Mouse (Mus musculus): ENCODE data around the gene Ssrp1. TPM values are rescaled to one million over a fixed set of nuclear protein-coding genes. Genes with fewer than 3 reads are reported as not detected.

Ssrp1 gene
- polyA plus RNA-seq, 1 experiment from 2014 or later: 311 TPM

- no peak for ATAC-seq (ENCODE audit: insufficient number of reproducible peaks, insufficient read depth, low FRiP score, low TSS enrichment)
These were observed 24.4 kb upstream of the Ssrp1 start for GRCm38 (mm10) chr2:85012679-85013078.

GRCm38 (mm10) chr2:85013826-85014587 is 23.0 kb upstream of the Ssrp1 start:
- no peaks in the 10 kb centered on the region for H3K9me3 ChIP-seq
- ATAC-seq (ENCODE audit: insufficient number of reproducible peaks, insufficient read depth, low FRiP score, low TSS enrichment): no peak
- H3K27me3 ChIP-seq: no peaks in the 10 kb centered on the region
- H3K4me1 ChIP-seq: 0 out of 2 replicates have a peak, but pooled peaks cover 3% of the 10 kb centered on the region
- H3K4me2 ChIP-seq (replicated peaks): no peak overlapping the region
- H3K27ac ChIP-seq: no peak overlapping the region
- H3K9ac ChIP-seq: no peak overlapping the region
- no peak overlapping the region for H3K4me3 ChIP-seq
- 81% methylated on average over 5 of the region's 5 CpGs for WGBS
- no peaks in the 10 kb centered on the region for H3K36me3 ChIP-seq

More at GRCm38 (mm10) chr2:85012679-85013078, 24.4 kb upstream of the Ssrp1 start:
- Histone ChIP-seq H3K36me3 (no peaks in the 10 kb centered on the region), H3K27me3 (no peaks in the 10 kb centered on the region), H3K4me3 (no peak overlapping the region), H3K4me1 (0 out of 2 replicates have a peak, but pooled peaks cover 3% of the 10 kb centered on the region), H3K9ac (no peak overlapping the region), H3K27ac (no peak overlapping the region), H3K4me2 (replicated peaks) (no peak overlapping the region), H3K9me3 (no peaks in the 10 kb centered on the region)
- WGBS: 89% methylated on average over 14 of the region's 14 CpGs

- Histone ChIP-seq H3K9me3 (no peaks in the 10 kb centered on the region), H3K36me3 (no peaks in the 10 kb centered on the region), H3K27me3 (no peaks in the 10 kb centered on the region), H3K4me1 (0 out of 2 replicates have a peak, but pooled peaks cover 3% of the 10 kb centered on the region), H3K4me2 (replicated peaks) (no peak overlapping the region), H3K4me3 (no peak overlapping the region), H3K9ac (no peak overlapping the region), H3K27ac (no peak overlapping the region)
- ATAC-seq (ENCODE audit: insufficient number of reproducible peaks, insufficient read depth, low FRiP score, low TSS enrichment): no peak
- WGBS: 57% methylated on average over 3 of the region's 3 CpGs
These were observed 22.4 kb upstream of the Ssrp1 start for GRCm38 (mm10) chr2:85014588-85014982.

- H3K27me3 ChIP-seq: no peaks in the 10 kb centered on the region
- H3K4me2 ChIP-seq (replicated peaks): no peak overlapping the region
- WGBS: 14% methylated on average over 4 of the region's 4 CpGs
- no peaks in the 10 kb centered on the region for H3K36me3 ChIP-seq
- ATAC-seq (ENCODE audit: insufficient number of reproducible peaks, insufficient read depth, low FRiP score, low TSS enrichment): no peak
- no peak overlapping the region for H3K9ac ChIP-seq
- H3K4me3 ChIP-seq: no peak overlapping the region
- H3K9me3 ChIP-seq: no peaks in the 10 kb centered on the region
- H3K4me1 ChIP-seq: no peaks in the 10 kb centered on the region
- no peak overlapping the region for H3K27ac ChIP-seq
These were observed 15.0 kb upstream of the Ssrp1 start for GRCm38 (mm10) chr2:85022043-85022442.

- WGBS: 81% methylated on average over 3 of the region's 3 CpGs
- H3K4me2 ChIP-seq (replicated peaks): no peak overlapping the region
These were observed 10.9 kb upstream of the Ssrp1 start for GRCm38 (mm10) chr2:85026178-85026577.

GRCm38 (mm10) chr2:85027281-85027680 is 9.8 kb upstream of the Ssrp1 start:
- Histone ChIP-seq H3K4me1 (no peaks in the 10 kb centered on the region), H3K27me3 (no peaks in the 10 kb centered on the region), H3K27ac (no peak overlapping the region), H3K4me2 (replicated peaks) (no peak overlapping the region), H3K36me3 (no peaks in the 10 kb centered on the region), H3K4me3 (no peak overlapping the region), H3K9me3 (no peaks in the 10 kb centered on the region), H3K9ac (no peak overlapping the region)
- ATAC-seq (ENCODE audit: insufficient number of reproducible peaks, insufficient read depth, low FRiP score, low TSS enrichment): no peak
- 75% methylated on average over 5 of the region's 5 CpGs for WGBS

More at GRCm38 (mm10) chr2:85026178-85026577, 10.9 kb upstream of the Ssrp1 start:
- Histone ChIP-seq H3K36me3 (no peaks in the 10 kb centered on the region), H3K9ac (no peak overlapping the region), H3K27ac (no peak overlapping the region), H3K27me3 (no peaks in the 10 kb centered on the region), H3K4me1 (no peaks in the 10 kb centered on the region), H3K4me3 (no peak overlapping the region), H3K9me3 (no peaks in the 10 kb centered on the region)
- no peak for ATAC-seq (ENCODE audit: insufficient number of reproducible peaks, insufficient read depth, low FRiP score, low TSS enrichment)

GRCm38 (mm10) chr2:85029897-85030296 is 7.1 kb upstream of the Ssrp1 start:
- Histone ChIP-seq H3K4me1 (no peaks in the 10 kb centered on the region), H3K27ac (no peak overlapping the region), H3K4me2 (replicated peaks) (no peak overlapping the region), H3K36me3 (no peaks in the 10 kb centered on the region), H3K4me3 (no peak overlapping the region), H3K9me3 (no peaks in the 10 kb centered on the region), H3K27me3 (no peaks in the 10 kb centered on the region), H3K9ac (no peak overlapping the region)
- no peak for ATAC-seq (ENCODE audit: insufficient number of reproducible peaks, insufficient read depth, low FRiP score, low TSS enrichment)
- WGBS: 74% methylated on average over 6 of the region's 6 CpGs

- H3K4me2 ChIP-seq (replicated peaks): no peak overlapping the region
- no peak overlapping the region for H3K27ac ChIP-seq
- 68% methylated on average over 6 of the region's 6 CpGs for WGBS
- H3K9ac ChIP-seq: no peak overlapping the region
- H3K4me3 ChIP-seq: no peak overlapping the region
- no peak for ATAC-seq (ENCODE audit: insufficient number of reproducible peaks, insufficient read depth, low FRiP score, low TSS enrichment)
- no peaks in the 10 kb centered on the region for H3K4me1 ChIP-seq
- H3K27me3 ChIP-seq: no peaks in the 10 kb centered on the region
- no peaks in the 10 kb centered on the region for H3K36me3 ChIP-seq
- no peaks in the 10 kb centered on the region for H3K9me3 ChIP-seq
These were observed 6.0 kb upstream of the Ssrp1 start for GRCm38 (mm10) chr2:85030989-85031388.

- no peak overlapping the region for H3K27ac ChIP-seq
- WGBS: 79% methylated on average over 2 of the region's 2 CpGs
- no peak overlapping the region for H3K4me2 ChIP-seq (replicated peaks)
- H3K9ac ChIP-seq: no peak overlapping the region
- H3K9me3 ChIP-seq: no peaks in the 10 kb centered on the region
- no peaks in the 10 kb centered on the region for H3K36me3 ChIP-seq
- H3K4me3 ChIP-seq: no peak overlapping the region
- ATAC-seq (ENCODE audit: insufficient number of reproducible peaks, insufficient read depth, low FRiP score, low TSS enrichment): no peak
- no peaks in the 10 kb centered on the region for H3K27me3 ChIP-seq
- H3K4me1 ChIP-seq: peaks cover 3% of the 10 kb centered on the region
These were observed 3.9 kb upstream of the Ssrp1 start for GRCm38 (mm10) chr2:85033121-85033520.

GRCm38 (mm10) chr2:85034169-85034568 is 2.9 kb upstream of the Ssrp1 start:
- no peaks in the 10 kb centered on the region for H3K27me3 ChIP-seq
- H3K9me3 ChIP-seq: no peaks in the 10 kb centered on the region
- no peak for ATAC-seq (ENCODE audit: insufficient number of reproducible peaks, insufficient read depth, low FRiP score, low TSS enrichment)
- WGBS: 84% methylated on average over 7 of the region's 7 CpGs
- no peak overlapping the region for H3K27ac ChIP-seq
- H3K9ac ChIP-seq: no peak overlapping the region
- peaks cover 9% of the 10 kb centered on the region for H3K4me1 ChIP-seq
- no peak overlapping the region for H3K4me3 ChIP-seq
- no peak overlapping the region for H3K4me2 ChIP-seq (replicated peaks)
- H3K36me3 ChIP-seq: 0 out of 2 replicates have a peak, but pooled peaks cover under 1% of the 10 kb centered on the region

- Histone ChIP-seq H3K4me1 (peaks cover 11% of the 10 kb centered on the region), H3K36me3 (peaks cover 24% of the 10 kb centered on the region), H3K27me3 (no peaks in the 10 kb centered on the region), H3K9me3 (no peaks in the 10 kb centered on the region), H3K27ac (peak overlapping the region; percentile 90), H3K4me3 (peak overlapping the region; percentile 82), H3K4me2 (replicated peaks) (peak overlapping the region; percentile 69), H3K9ac (peak overlapping the region; percentile 94)
- peak; percentile 14; the same call in 1 of the 2 replicates for ATAC-seq (ENCODE audit: insufficient number of reproducible peaks, insufficient read depth, low FRiP score, low TSS enrichment)
- WGBS: 6% methylated on average over 11 of the region's 11 CpGs
These were observed 457 bp upstream of the Ssrp1 start for GRCm38 (mm10) chr2:85036507-85037046.

GRCm38 (mm10) chr2:85038336-85038735 is 1.3 kb downstream of the Ssrp1 start:
- 82% methylated on average over 13 of the region's 13 CpGs for WGBS

More at GRCm38 (mm10) chr2:85038336-85038735, 1.3 kb downstream of the Ssrp1 start:
- peaks cover 42% of the 10 kb centered on the region for H3K36me3 ChIP-seq
- peak overlapping the region; percentile 69 for H3K4me2 ChIP-seq (replicated peaks)
- H3K4me1 ChIP-seq: peaks cover 11% of the 10 kb centered on the region
- H3K27ac ChIP-seq: peak overlapping the region; percentile 90; the same call in 1 of the 2 replicates
- H3K9me3 ChIP-seq: no peaks in the 10 kb centered on the region
- no peak for ATAC-seq (ENCODE audit: insufficient number of reproducible peaks, insufficient read depth, low FRiP score, low TSS enrichment)
- H3K4me3 ChIP-seq: peak overlapping the region; percentile 82
- peak overlapping the region; percentile 94 for H3K9ac ChIP-seq
- H3K27me3 ChIP-seq: no peaks in the 10 kb centered on the region

Data from embryonic facial prominence, embryonic 12.5 days (tissue).